Mouse (Mus musculus): ENCODE measurements at regions not wholly inside any gene's neighbourhood (a gene's known extent, or its start where the extent isn't known, plus 50 kb on each side); places are given as distances from the start of the nearest gene placed in this dataset.

- H3K9ac ChIP-seq, result no peak overlapping the region
- H3K27me3 ChIP-seq (replicated peaks), result no peaks in the 10 kb centered on the region
- H3K4me2 ChIP-seq, result no peak overlapping the region
- no peak overlapping the region for H3K27ac ChIP-seq
- H3K9me3 ChIP-seq, result no peaks in the 10 kb centered on the region
- WGBS, result 39% methylated on average over 5 of the region's 5 CpGs
- no peak overlapping the region for H3K4me3 ChIP-seq (replicated peaks)
- no peaks in the 10 kb centered on the region for H3K36me3 ChIP-seq
- H3K4me1 ChIP-seq, result no peaks in the 10 kb centered on the region
- no peak for ATAC-seq (ENCODE audit: insufficient read depth, low FRiP score, low read depth)
Observed at GRCm38 (mm10) chr15:86631376-86631775, 417.1 kb downstream of the Tbc1d22a start.

- H3K4me2 ChIP-seq, result no peak overlapping the region
- ATAC-seq (ENCODE audit: insufficient read depth, low FRiP score, low read depth), result 0 out of 2 replicates have a peak, but pooled peaks have one; percentile 47
- H3K9me3 ChIP-seq, result no peaks in the 10 kb centered on the region
- H3K27me3 ChIP-seq (replicated peaks), result no peaks in the 10 kb centered on the region
- WGBS, result 49% methylated on average over 9 of the region's 9 CpGs
- H3K27ac ChIP-seq, result no peak overlapping the region
- H3K4me1 ChIP-seq, result no peaks in the 10 kb centered on the region
- no peaks in the 10 kb centered on the region for H3K36me3 ChIP-seq
- no peak overlapping the region for H3K9ac ChIP-seq
- no peak overlapping the region for H3K4me3 ChIP-seq (replicated peaks)
Observed at GRCm38 (mm10) chr15:86645244-86645643, 431.0 kb downstream of the Tbc1d22a start.

- Histone ChIP-seq H3K4me3 (replicated peaks) (no peak overlapping the region), H3K27me3 (replicated peaks) (no peaks in the 10 kb centered on the region), H3K4me1 (no peaks in the 10 kb centered on the region), H3K27ac (no peak overlapping the region), H3K9ac (no peak overlapping the region), H3K36me3 (no peaks in the 10 kb centered on the region), H3K4me2 (no peak overlapping the region), H3K9me3 (no peaks in the 10 kb centered on the region)
- ATAC-seq (ENCODE audit: insufficient read depth, low FRiP score, low read depth), result no peak
- WGBS, result 82% methylated on average over 3 of the region's 3 CpGs
Observed at GRCm38 (mm10) chr15:86648131-86648530, 433.9 kb downstream of the Tbc1d22a start.

- 29% methylated on average over 9 of the region's 9 CpGs for WGBS
- no peaks in the 10 kb centered on the region for H3K4me1 ChIP-seq
- no peak overlapping the region for H3K4me2 ChIP-seq
- no peaks in the 10 kb centered on the region for H3K9me3 ChIP-seq
- H3K27me3 ChIP-seq (replicated peaks), result no peaks in the 10 kb centered on the region
- no peak for ATAC-seq (ENCODE audit: insufficient read depth, low FRiP score, low read depth)
- no peak overlapping the region for H3K27ac ChIP-seq
- no peak overlapping the region for H3K9ac ChIP-seq
- H3K4me3 ChIP-seq (replicated peaks), result no peak overlapping the region
- H3K36me3 ChIP-seq, result no peaks in the 10 kb centered on the region
Observed at GRCm38 (mm10) chr15:86673096-86673520, 458.8 kb downstream of the Tbc1d22a start.

GRCm38 (mm10) chr15:86677016-86677415 lies 462.8 kb downstream of the Tbc1d22a start:
- 78% methylated on average over 7 of the region's 7 CpGs for WGBS
- H3K27me3 ChIP-seq (replicated peaks), result no peaks in the 10 kb centered on the region
- ATAC-seq (ENCODE audit: insufficient read depth, low FRiP score, low read depth), result no peak
- no peaks in the 10 kb centered on the region for H3K36me3 ChIP-seq
- no peak overlapping the region for H3K4me2 ChIP-seq
- no peak overlapping the region for H3K9ac ChIP-seq
- no peak overlapping the region for H3K27ac ChIP-seq
- H3K4me1 ChIP-seq, result no peaks in the 10 kb centered on the region
- no peaks in the 10 kb centered on the region for H3K9me3 ChIP-seq
- no peak overlapping the region for H3K4me3 ChIP-seq (replicated peaks)

GRCm38 (mm10) chr15:86683081-86683480 lies 468.8 kb downstream of the Tbc1d22a start:
- Histone ChIP-seq H3K9me3 (no peaks in the 10 kb centered on the region), H3K4me3 (replicated peaks) (no peak overlapping the region), H3K27ac (no peak overlapping the region), H3K4me1 (no peaks in the 10 kb centered on the region), H3K27me3 (replicated peaks) (no peaks in the 10 kb centered on the region), H3K9ac (no peak overlapping the region), H3K4me2 (no peak overlapping the region), H3K36me3 (no peaks in the 10 kb centered on the region)
- WGBS, result 87% methylated on average over 12 of the region's 12 CpGs
- ATAC-seq (ENCODE audit: insufficient read depth, low FRiP score, low read depth), result no peak

- no peak overlapping the region for H3K9ac ChIP-seq
- WGBS, result 53% methylated on average over 8 of the region's 8 CpGs
- no peaks in the 10 kb centered on the region for H3K27me3 ChIP-seq (replicated peaks)
- H3K4me3 ChIP-seq (replicated peaks), result no peak overlapping the region
- no peak overlapping the region for H3K27ac ChIP-seq
- no peaks in the 10 kb centered on the region for H3K4me1 ChIP-seq
- H3K9me3 ChIP-seq, result no peaks in the 10 kb centered on the region
- no peak for ATAC-seq (ENCODE audit: insufficient read depth, low FRiP score, low read depth)
- no peak overlapping the region for H3K4me2 ChIP-seq
- H3K36me3 ChIP-seq, result no peaks in the 10 kb centered on the region
Observed at GRCm38 (mm10) chr15:86689694-86690093, 475.4 kb downstream of the Tbc1d22a start.

GRCm38 (mm10) chr15:86696806-86697205 lies 482.5 kb downstream of the Tbc1d22a start:
- Histone ChIP-seq H3K4me3 (replicated peaks) (no peak overlapping the region), H3K4me1 (no peaks in the 10 kb centered on the region), H3K9me3 (no peaks in the 10 kb centered on the region), H3K4me2 (no peak overlapping the region), H3K27ac (no peak overlapping the region), H3K27me3 (replicated peaks) (no peaks in the 10 kb centered on the region), H3K36me3 (no peaks in the 10 kb centered on the region), H3K9ac (no peak overlapping the region)
- 76% methylated on average over 4 of the region's 4 CpGs for WGBS
- ATAC-seq (ENCODE audit: insufficient read depth, low FRiP score, low read depth), result no peak

- Histone ChIP-seq H3K27ac (no peak overlapping the region), H3K4me2 (no peak overlapping the region), H3K27me3 (replicated peaks) (no peaks in the 10 kb centered on the region), H3K4me1 (no peaks in the 10 kb centered on the region), H3K9ac (no peak overlapping the region), H3K4me3 (replicated peaks) (no peak overlapping the region), H3K36me3 (no peaks in the 10 kb centered on the region), H3K9me3 (no peaks in the 10 kb centered on the region)
- no peak for ATAC-seq (ENCODE audit: insufficient read depth, low FRiP score, low read depth)
- WGBS, result 79% methylated on average over 2 of the region's 2 CpGs
Observed at GRCm38 (mm10) chr15:86710429-86710828, 496.2 kb downstream of the Tbc1d22a start.

GRCm38 (mm10) chr15:86718376-86718775 lies 504.1 kb downstream of the Tbc1d22a start:
- no peaks in the 10 kb centered on the region for H3K36me3 ChIP-seq
- no peak for ATAC-seq (ENCODE audit: insufficient read depth, low FRiP score, low read depth)
- H3K27ac ChIP-seq, result no peak overlapping the region
- no peak overlapping the region for H3K4me2 ChIP-seq
- H3K4me1 ChIP-seq, result no peaks in the 10 kb centered on the region
- H3K4me3 ChIP-seq (replicated peaks), result no peak overlapping the region
- H3K9me3 ChIP-seq, result no peaks in the 10 kb centered on the region
- WGBS, result 61% methylated on average over 9 of the region's 9 CpGs
- H3K9ac ChIP-seq, result no peak overlapping the region
- H3K27me3 ChIP-seq (replicated peaks), result no peaks in the 10 kb centered on the region

- no peaks in the 10 kb centered on the region for H3K9me3 ChIP-seq
- H3K4me1 ChIP-seq, result no peaks in the 10 kb centered on the region
- H3K27me3 ChIP-seq (replicated peaks), result no peaks in the 10 kb centered on the region
- H3K4me3 ChIP-seq (replicated peaks), result no peak overlapping the region
- H3K27ac ChIP-seq, result no peak overlapping the region
- H3K9ac ChIP-seq, result no peak overlapping the region
- ATAC-seq (ENCODE audit: insufficient read depth, low FRiP score, low read depth), result no peak
- no peak overlapping the region for H3K4me2 ChIP-seq
- 84% methylated on average over 12 of the region's 12 CpGs for WGBS
- H3K36me3 ChIP-seq, result no peaks in the 10 kb centered on the region
Observed at GRCm38 (mm10) chr15:86719088-86719487, 504.8 kb downstream of the Tbc1d22a start.

GRCm38 (mm10) chr15:86721131-86721530 lies 506.9 kb downstream of the Tbc1d22a start:
- Histone ChIP-seq H3K4me2 (no peak overlapping the region), H3K27me3 (replicated peaks) (no peaks in the 10 kb centered on the region), H3K36me3 (no peaks in the 10 kb centered on the region), H3K4me1 (no peaks in the 10 kb centered on the region), H3K27ac (no peak overlapping the region), H3K9me3 (no peaks in the 10 kb centered on the region), H3K4me3 (replicated peaks) (no peak overlapping the region), H3K9ac (no peak overlapping the region)
- 63% methylated on average over 5 of the region's 5 CpGs for WGBS
- no peak for ATAC-seq (ENCODE audit: insufficient read depth, low FRiP score, low read depth)

GRCm38 (mm10) chr15:86737945-86738344 lies 523.7 kb downstream of the Tbc1d22a start:
- 0 out of 2 replicates have a peak, but pooled peaks have one; percentile 22 for ATAC-seq (ENCODE audit: insufficient read depth, low FRiP score, low read depth)

More at GRCm38 (mm10) chr15:86737945-86738344, 523.7 kb downstream of the Tbc1d22a start:
- H3K4me1 ChIP-seq, result no peaks in the 10 kb centered on the region
- no peak overlapping the region for H3K4me3 ChIP-seq (replicated peaks)
- no peak overlapping the region for H3K4me2 ChIP-seq
- no peak overlapping the region for H3K9ac ChIP-seq
- no peaks in the 10 kb centered on the region for H3K9me3 ChIP-seq
- no peak overlapping the region for H3K27ac ChIP-seq
- no peaks in the 10 kb centered on the region for H3K36me3 ChIP-seq
- H3K27me3 ChIP-seq (replicated peaks), result no peaks in the 10 kb centered on the region

Measured in stomach, embryonic 15.5 days (tissue).